Mouse (Mus musculus): ENCODE measurements around the gene Rfwd3. TPM values are rescaled to one million over a fixed set of nuclear protein-coding genes. Genes with fewer than 3 reads are reported as not detected.

Rfwd3 gene
- total and polyA plus RNA-seq, 3 experiments, result 54.2 to 63.2 TPM; not detected in 1

DNA sequence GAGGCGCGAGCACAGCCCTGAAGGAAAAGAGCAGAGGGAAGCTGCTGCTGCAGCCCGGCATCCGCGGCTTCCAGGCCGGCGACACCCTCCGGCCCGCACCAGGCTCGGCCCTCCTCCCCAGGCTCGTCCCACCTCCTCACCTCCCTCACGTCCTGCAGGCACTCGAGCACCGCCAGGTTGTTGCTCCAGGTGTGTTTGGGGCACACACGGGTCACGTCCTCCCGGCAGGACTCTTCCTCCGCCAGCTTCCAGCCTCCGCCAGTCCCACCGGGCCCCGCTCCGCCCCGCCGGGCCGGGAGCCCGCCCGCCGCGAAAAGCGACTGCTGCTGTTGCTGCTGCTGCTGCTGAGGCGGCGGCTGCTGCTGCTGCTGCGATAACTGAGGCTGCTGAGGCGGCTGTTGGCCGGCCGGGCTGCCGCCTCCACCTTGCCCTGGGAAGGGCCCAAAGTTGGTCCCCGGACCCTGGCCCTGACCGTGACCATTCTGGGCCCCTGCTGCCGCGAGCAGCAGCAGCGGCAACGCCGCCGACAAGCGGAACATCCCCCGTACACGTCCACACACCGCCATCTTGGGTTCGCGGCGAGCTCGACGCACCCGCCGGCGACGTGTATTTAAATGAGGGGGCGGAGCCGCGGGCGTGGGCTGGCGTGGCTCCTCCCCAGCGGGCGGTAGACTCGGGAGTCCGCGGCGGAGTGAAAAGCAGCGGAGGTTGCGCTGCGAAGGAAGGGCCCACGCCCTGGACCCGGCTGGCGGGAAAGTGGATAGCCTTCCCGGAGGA is 41.2 kb downstream of the Rfwd3 start, which contains the start of gene Glg1:
Gene Glg1 (minus strand): TSS at position 586 of the 777 bp plus-strand sequence.
- Histone ChIP-seq H3K4me3 (ENCODE audit: control insufficient read depth in 1 of 2, insufficient read depth in 1 of 2, low read depth in 2 of 2, low read length in 2 of 2) (peak within 1 kb of the TSS; percentile 77 to 94), H3K27me3 (ENCODE audit: control insufficient read depth in 1 of 2, insufficient read depth in 2 of 2, low read length in 2 of 2) (no peaks in the 10 kb centered on the region), H3K4me1 (ENCODE audit: control insufficient read depth in 1 of 2, insufficient read depth in 2 of 2, low read length in 2 of 2) (peaks cover 6 to 13% of the 10 kb centered on the region in 2 experiments), H3K9me3 (replicated peaks; ENCODE audit: insufficient read depth, low read length) (no peaks in the 10 kb centered on the region), H3K9ac (ENCODE audit: control insufficient read depth, low read depth, low read length, poor library complexity, severe bottlenecking) (peak within 1 kb of the TSS; percentile 83), H3K79me2 (ENCODE audit: control insufficient read depth, insufficient read depth, low read length, poor library complexity) (peaks cover 28% of the 10 kb centered on the region), H3K36me3 (ENCODE audit: control insufficient read depth in 1 of 2, insufficient read depth in 2 of 2, low read length in 2 of 2) (peaks cover 2 to 13% of the 10 kb centered on the region in 2 experiments; a peak in 2 of 4 replicates), H3K27ac (ENCODE audit: control insufficient read depth, low read depth, low read length) (peak within 1 kb of the TSS; percentile 73)
- DNase-seq (ENCODE audit: low read depth, low spot score), result peak; percentile 95
- no peak for TF ChIP-seq MYB (IDR thresholded peaks at IDR 0.05; ENCODE audit: low read depth, low read length)
- TF ChIP-seq CTCF (IDR thresholded peaks at IDR 0.05 in 2 of 3, conservative IDR thresholded peaks at IDR 0.05 in 1 of 3; ENCODE audit: control insufficient read depth in 1 of 3, insufficient read depth in 1 of 3, low read depth in 2 of 3, low read length in 3 of 3, poor library complexity in 1 of 3, severe bottlenecking in 1 of 3), result no peak
- TF ChIP-seq ETS1 (IDR thresholded peaks at IDR 0.05; ENCODE audit: low read depth, low read length), result peak; percentile 55; the same call in 1 of the 2 replicates
- peak in 1 of 2 experiments; percentile 17; a peak in 1 of 4 replicates for TF ChIP-seq EP300 (IDR thresholded peaks at IDR 0.05; ENCODE audit: low read depth in 1 of 2, low read length in 2 of 2)
- TF ChIP-seq MXI1 (IDR thresholded peaks at IDR 0.05; ENCODE audit: low read depth, low read length), result peak; percentile 47; the same call in 1 of the 2 replicates
- TF ChIP-seq POLR2A (IDR thresholded peaks at IDR 0.05; ENCODE audit: control insufficient read depth in 1 of 2, insufficient read depth in 1 of 2, low read depth in 1 of 2, low read length in 2 of 2, poor library complexity in 1 of 2), result peak; percentile 90 to 95
- TF ChIP-seq POLR2AphosphoS5 (IDR thresholded peaks at IDR 0.05; ENCODE audit: borderline replicate concordance, low read depth, low read length), result no peak
- TF ChIP-seq UBTF (IDR thresholded peaks at IDR 0.05; ENCODE audit: borderline replicate concordance, insufficient read depth, low read depth, low read length), result peak; percentile 87; the same call in 1 of the 2 replicates
- peak; percentile 92 for TF ChIP-seq TBP (IDR thresholded peaks at IDR 0.05; ENCODE audit: low read depth, low read length)
- no peak for TF ChIP-seq ELF1 (IDR thresholded peaks at IDR 0.05; ENCODE audit: low read depth, low read length)
- no peak for TF ChIP-seq GATA1 (IDR thresholded peaks at IDR 0.05; ENCODE audit: low read depth, low read length)
- no peak for TF ChIP-seq ZNF384 (IDR thresholded peaks at IDR 0.05; ENCODE audit: low read depth, low read length)
- TF ChIP-seq MAFK (IDR thresholded peaks at IDR 0.05; ENCODE audit: borderline replicate concordance, low read depth, low read length), result no peak
- no peak; the same call in 1 of the 2 replicates for TF ChIP-seq ZC3H11A (IDR thresholded peaks at IDR 0.05; ENCODE audit: low read depth, low read length)
- peak; percentile 85 for TF ChIP-seq ZMIZ1 (IDR thresholded peaks at IDR 0.05; ENCODE audit: low read depth, low read length)
- no peak for TF ChIP-seq NRF1 (IDR thresholded peaks at IDR 0.05; ENCODE audit: insufficient read depth, low read depth, low read length, poor library complexity, severe bottlenecking)
- no peak for TF ChIP-seq E2F4 (IDR thresholded peaks at IDR 0.05; ENCODE audit: borderline replicate concordance, low read depth, low read length)
- no peak for TF ChIP-seq JUND (IDR thresholded peaks at IDR 0.05; ENCODE audit: low read depth, low read length)
- no peak for TF ChIP-seq KAT2A (conservative IDR thresholded peaks at IDR 0.05; ENCODE audit: low read depth, low read length)
- no peak for TF ChIP-seq GABPA (IDR thresholded peaks at IDR 0.05; ENCODE audit: low read depth, low read length)
- peak; percentile 61; the same call in 1 of the 2 replicates for TF ChIP-seq MAZ (IDR thresholded peaks at IDR 0.05; ENCODE audit: low read depth, low read length)
- peak; percentile 84; the same call in 1 of the 2 replicates for TF ChIP-seq CHD1 (IDR thresholded peaks at IDR 0.05; ENCODE audit: low read depth, low read length)
- TF ChIP-seq RAD21 (IDR thresholded peaks at IDR 0.05; ENCODE audit: low read depth, low read length), result no peak
- no peak for TF ChIP-seq USF2 (IDR thresholded peaks at IDR 0.05; ENCODE audit: borderline replicate concordance in 1 of 2, insufficient read depth in 1 of 2, low read depth in 1 of 2, low read length in 2 of 2)
- TF ChIP-seq HCFC1 (IDR thresholded peaks at IDR 0.05; ENCODE audit: low read depth, low read length), result peak; percentile 54; the same call in 1 of the 2 replicates
- TF ChIP-seq CHD2 (IDR thresholded peaks at IDR 0.05; ENCODE audit: low read length), result no peak
- no peak for TF ChIP-seq MYC (IDR thresholded peaks at IDR 0.05; ENCODE audit: low read depth, low read length)
- peak; percentile 82; the same call in 1 of the 2 replicates for TF ChIP-seq POLR2AphosphoS2 (IDR thresholded peaks at IDR 0.05; ENCODE audit: low read length)
- TF ChIP-seq NELFE (IDR thresholded peaks at IDR 0.05; ENCODE audit: low read depth, low read length), result peak; percentile 94
- 0 out of 2 replicates have a peak, but pooled peaks have one; percentile 3 for TF ChIP-seq ZKSCAN1 (IDR thresholded peaks at IDR 0.05; ENCODE audit: low read depth, low read length)
- TF ChIP-seq USF1 (IDR thresholded peaks at IDR 0.05; ENCODE audit: low read depth, low read length), result no peak
- no peak for TF ChIP-seq TAL1 (IDR thresholded peaks at IDR 0.05; ENCODE audit: low read length)
- no peak for TF ChIP-seq BHLHE40 (IDR thresholded peaks at IDR 0.05; ENCODE audit: borderline replicate concordance, low read depth, low read length)
- TF ChIP-seq RCOR1 (IDR thresholded peaks at IDR 0.05; ENCODE audit: low read depth, low read length), result no peak
- no peak for TF ChIP-seq SMC3 (IDR thresholded peaks at IDR 0.05; ENCODE audit: low read depth, low read length)
- peak; percentile 71 for TF ChIP-seq SIN3A (IDR thresholded peaks at IDR 0.05; ENCODE audit: low read length)

All from MEL (cell line).